Mouse (Mus musculus) gastrocnemius, postnatal 4 days (tissue): Measurements from ENCODE around the gene Trpc3. TPM values are rescaled to one million over a fixed set of nuclear protein-coding genes. Genes with fewer than 3 reads are reported as not detected.
A peak's percentile ranks its signal among the peaks of the same experiment; 100 is the strongest.
"Not testable (repeated sequence)": the region's sequence is repeated elsewhere in the genome, so short reads cannot be mapped to it uniquely, and the experiment has no call there.

Source experiments
- DNase-seq, 2 experiments: peaks; one replicate each; pipeline ENCODE4 v3.0.0; 2021 to 2022; ENCODE audit warnings: low spot score in 2 of 2, mixed read lengths in 2 of 2
- total RNA-seq, 2 experiments: library from RNA; stranded (reverse); gene quantifications; 2 replicates each; pipeline ENCODE4 v1.2.3; 2021

Gene Trpc3
- total RNA-seq, 2 experiments from 2014 or later, result 8.6 to 10.3 TPM

- no peak for DNase-seq
Measured at GRCm38 (mm10) chr3:36605894-36606783, 83.8 kb downstream of the Trpc3 start.

DNA sequence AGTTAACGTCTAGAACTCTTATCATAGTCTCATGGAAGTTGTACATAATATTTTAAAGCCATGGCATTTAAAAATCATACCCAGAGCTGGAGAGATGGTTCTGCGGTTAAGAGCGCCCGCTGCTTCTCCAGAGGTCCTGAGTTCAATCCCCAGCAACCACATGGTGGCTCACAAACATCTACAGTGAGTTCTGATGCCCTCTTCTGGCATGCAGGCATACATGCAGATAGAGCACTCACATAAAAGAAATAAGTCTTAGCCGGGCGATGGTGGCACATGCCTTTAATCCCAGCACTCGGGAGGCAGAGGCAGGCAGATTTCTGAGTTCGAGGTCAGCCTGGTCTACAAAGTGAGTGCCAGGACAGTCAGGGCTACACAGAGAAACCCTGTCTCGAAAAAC is 90.2 kb downstream of the Trpc3 start:
- DNase-seq, result not testable (repeated sequence)

- no peak for DNase-seq
Measured at GRCm38 (mm10) chr3:36598811-36599210, 91.2 kb downstream of the Trpc3 start.

DNA sequence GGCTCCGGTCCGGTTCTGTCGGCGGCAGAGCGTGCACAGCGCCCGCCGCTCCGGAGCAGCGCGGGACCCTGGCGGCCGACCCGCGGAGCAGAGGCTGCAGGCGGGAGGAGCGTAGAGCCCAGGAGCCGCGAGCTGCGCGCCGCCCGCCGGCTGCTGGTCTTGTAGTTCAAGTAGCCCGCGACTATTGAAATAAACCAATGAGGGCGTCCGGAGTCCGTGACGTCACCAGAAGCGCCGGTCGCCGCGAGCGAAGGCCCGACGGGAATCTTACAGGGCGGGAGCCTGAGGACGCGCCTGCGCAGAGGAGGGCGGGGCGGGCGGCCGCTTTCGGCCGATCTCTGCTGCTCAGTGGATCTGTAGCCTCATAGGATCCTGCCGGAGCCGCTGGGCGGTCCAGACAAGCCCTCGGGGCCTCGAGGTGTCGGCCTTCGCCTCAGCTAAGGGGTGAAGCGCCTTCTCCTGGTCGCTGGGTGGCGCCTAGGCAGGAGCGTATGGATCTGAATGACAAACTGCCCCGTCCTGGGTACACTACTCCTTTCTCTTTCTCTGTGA is 118.1 kb downstream of the Trpc3 start, which contains the start of gene Ccna2:
TSS of gene Ccna2 (minus strand) at position 324 of the 552 bp plus-strand sequence.
- peak; percentile 97 to 99 for DNase-seq

GRCm38 (mm10) chr3:36571361-36571826 is 118.6 kb downstream of the Trpc3 start:
- peak in 1 of 2 experiments; percentile 32 for DNase-seq

Other genes starting within 250 kb of the Trpc3 start
- gene Anxa5, start 214.3 kb downstream of the Trpc3 start, total RNA-seq, result 100 to 1,000 TPM; 211 to 234 TPM
- 1 to 10 TPM; 1.0 to 1.4 TPM for gene 1810062G17Rik, start 214.2 kb downstream of the Trpc3 start, total RNA-seq
- gene Gm11549, start 168.4 kb downstream of the Trpc3 start, total RNA-seq, result under 1 TPM in 1 of 2 experiments, not detected in 1; 0.61 TPM
- 10 to 100 TPM; 25.8 to 33.7 TPM for gene Exosc9, start 137.6 kb downstream of the Trpc3 start, total RNA-seq
- gene Ccna2, start 118.0 kb downstream of the Trpc3 start, total RNA-seq, result 10 to 100 TPM; 35.6 to 41.1 TPM
- 1 to 10 TPM; 7.4 to 9.5 TPM for gene Bbs7, start 76.7 kb downstream of the Trpc3 start, total RNA-seq
- gene 4932438A13Rik, start 172.9 kb upstream of the Trpc3 start, total RNA-seq, result 10 to 100 TPM; 39.4 to 48.7 TPM